Mouse (Mus musculus): ENCODE results near the gene Celf1. TPM values are rescaled to one million over a fixed set of nuclear protein-coding genes. Genes with fewer than 3 reads are reported as not detected.

Gene Celf1
- polyA plus RNA-seq (2014; fragmentation: Illumina TruSeq; extraction: RNeasy Lipid Tissue Mini Kit (QIAGEN cat#74804)): 160 TPM

DNA sequence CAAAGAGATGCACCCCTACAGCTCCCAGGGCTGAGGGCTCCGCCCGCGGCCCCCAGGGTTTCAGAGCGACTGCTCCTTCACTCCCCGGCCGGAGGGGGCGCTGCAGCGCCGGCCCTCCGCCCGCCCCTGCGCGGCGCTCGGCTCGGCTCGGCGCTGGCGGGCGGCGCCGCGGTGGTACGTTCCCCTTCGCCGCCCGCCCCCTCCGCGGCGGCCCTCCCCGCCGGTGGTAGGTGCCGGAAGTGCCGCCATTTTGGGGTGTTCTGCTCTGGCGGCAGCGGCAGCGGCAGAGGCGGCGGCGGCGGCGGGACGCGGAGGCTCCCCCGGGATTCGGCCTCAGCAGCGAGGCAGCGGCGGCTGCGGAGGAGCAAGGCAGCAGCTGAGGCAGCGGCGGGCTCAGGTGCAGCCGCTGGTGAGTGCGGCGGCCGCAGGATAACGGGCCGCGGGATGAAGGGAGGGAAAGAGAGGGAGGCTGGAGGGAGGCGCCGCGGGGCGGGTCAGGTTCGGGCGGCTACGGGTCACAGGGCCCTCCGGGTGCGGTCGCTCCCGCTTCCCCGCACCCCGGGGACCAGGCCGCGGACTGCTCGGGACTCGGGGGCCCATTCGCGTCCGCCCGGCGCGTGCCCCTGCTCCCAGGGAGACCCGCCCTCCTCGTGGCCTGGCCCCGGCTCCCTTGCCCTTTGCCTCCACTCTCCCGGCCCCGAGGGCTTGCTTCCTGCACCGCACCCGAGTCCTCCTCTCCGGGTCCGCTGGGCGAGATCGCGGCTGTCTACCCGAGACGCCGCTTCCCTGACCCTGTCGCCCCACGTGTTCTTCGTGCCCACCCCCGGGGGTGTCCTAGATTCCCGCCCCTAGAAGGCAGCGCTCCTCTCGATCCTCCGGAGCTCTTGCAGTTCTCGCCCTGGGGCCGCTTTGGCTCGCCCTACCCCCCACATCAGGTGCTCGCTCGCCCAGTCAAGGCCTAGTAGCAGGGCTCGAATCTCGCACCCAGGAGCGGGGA, at the start of gene Celf1:
TSS of gene Celf1 (plus strand) at position 150 of the 997 bp plus-strand sequence.

DNA sequence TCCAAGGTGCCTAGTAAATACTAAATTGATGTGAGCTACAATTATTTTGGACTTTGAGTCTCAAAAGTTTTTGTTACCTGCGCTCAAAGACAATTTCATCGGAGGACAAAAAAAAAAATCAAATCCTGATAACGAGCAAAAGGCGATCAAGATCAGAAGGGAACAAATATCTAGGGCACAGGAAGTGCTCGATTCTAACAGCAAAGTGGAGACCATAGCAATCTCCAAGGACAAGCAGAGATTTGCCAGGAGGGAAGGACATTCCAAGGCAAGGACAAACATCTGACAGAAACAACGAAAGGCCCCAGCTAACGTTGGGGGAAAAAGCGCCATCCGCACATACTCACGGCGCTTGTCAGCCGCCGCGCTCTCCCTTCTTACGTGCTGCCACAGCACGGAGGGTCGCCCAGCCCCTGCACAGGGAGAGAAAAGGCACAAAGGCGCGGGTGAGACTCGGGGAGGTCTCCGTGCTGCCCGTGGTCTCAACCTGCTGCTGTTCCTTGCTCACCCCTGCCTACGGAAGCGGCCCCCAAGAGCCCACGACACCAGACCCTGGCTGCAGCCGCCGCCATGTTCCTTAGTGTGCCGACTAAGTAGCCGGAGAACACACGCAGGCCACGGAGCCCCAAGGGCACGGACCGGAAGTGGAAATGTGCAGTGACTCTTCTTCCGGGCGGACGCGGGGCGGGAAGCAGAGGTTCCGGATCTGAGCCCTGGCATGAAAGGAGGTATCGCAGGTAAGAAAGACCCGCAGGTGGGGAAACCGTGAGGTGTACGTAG, 35.9 kb upstream of the Celf1 start, which contains the start of the genes Kbtbd4 and Ndufs3:
TSS of gene Kbtbd4 (plus strand) at position 665 of the 780 bp plus-strand sequence.
TSS of gene Ndufs3 (minus strand) at position 752 of the 780 bp plus-strand sequence.

DNA sequence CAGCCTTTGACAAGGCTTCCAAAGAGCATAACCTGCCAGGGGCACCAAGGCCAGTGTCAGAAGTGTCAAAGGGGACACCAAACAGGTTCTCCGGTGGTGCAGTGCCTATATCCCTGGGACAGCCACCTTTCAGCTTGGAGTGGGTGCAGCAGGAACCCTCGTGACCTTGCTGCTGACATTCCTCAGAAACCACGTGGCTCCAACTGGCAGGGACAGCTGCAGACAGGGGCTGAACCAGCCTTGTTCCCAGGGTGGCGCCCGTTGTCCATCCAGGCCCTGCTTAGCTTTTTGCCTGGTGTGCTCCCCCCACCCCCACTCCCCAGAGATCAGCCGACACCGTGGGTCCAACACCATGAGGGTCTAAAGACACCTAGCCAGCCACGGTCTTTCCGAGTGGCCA, 95.2 kb downstream of the Celf1 start, which contains the start of gene Rapsn:
TSS of gene Rapsn (plus strand) at position 236 of the 400 bp plus-strand sequence.

DNA sequence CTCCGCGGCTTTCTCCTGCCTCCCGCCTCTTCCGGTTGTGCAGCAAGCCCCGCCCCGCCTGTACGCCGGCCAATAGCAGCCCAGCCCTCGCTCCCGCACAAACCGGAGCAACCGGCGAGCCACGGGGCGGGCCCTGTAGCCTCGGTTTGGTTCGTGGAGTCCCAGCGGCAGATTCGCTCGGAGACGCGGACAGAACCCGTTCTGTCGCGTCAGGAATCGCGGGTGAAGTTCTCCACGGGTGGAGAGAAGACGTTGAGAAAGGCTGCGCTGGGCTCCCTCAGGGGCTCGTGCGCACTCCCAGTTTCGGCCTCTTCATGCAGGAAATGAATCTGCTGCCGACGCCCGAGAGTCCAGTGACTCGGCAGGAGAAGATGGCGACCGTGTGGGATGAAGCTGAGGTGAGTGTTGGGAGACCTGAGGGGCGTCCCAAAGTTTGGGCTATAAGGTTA, 113.8 kb downstream of the Celf1 start, which contains the start of gene Psmc3:
TSS of gene Psmc3 (plus strand) at position 76 of the 449 bp plus-strand sequence.

Other genes with a start within 250 kb of the Celf1 start
- gene Fnbp4, start 195.0 kb upstream of the Celf1 start, polyA plus RNA-seq (2014; fragmentation: Illumina TruSeq; extraction: RNeasy Lipid Tissue Mini Kit (QIAGEN cat#74804)): 65.4 TPM
- gene Agbl2, start 157.7 kb upstream of the Celf1 start, polyA plus RNA-seq (2014; fragmentation: Illumina TruSeq; extraction: RNeasy Lipid Tissue Mini Kit (QIAGEN cat#74804)): 1.8 TPM
- gene Mtch2, start 93.2 kb upstream of the Celf1 start, polyA plus RNA-seq (2014; fragmentation: Illumina TruSeq; extraction: RNeasy Lipid Tissue Mini Kit (QIAGEN cat#74804)): 297 TPM
- gene C1qtnf4, start 54.5 kb upstream of the Celf1 start, polyA plus RNA-seq (2014; fragmentation: Illumina TruSeq; extraction: RNeasy Lipid Tissue Mini Kit (QIAGEN cat#74804)): not detected
- gene Kbtbd4, start 35.6 kb upstream of the Celf1 start, polyA plus RNA-seq (2014; fragmentation: Illumina TruSeq; extraction: RNeasy Lipid Tissue Mini Kit (QIAGEN cat#74804)): 14.3 TPM
- 128 TPM for gene Ndufs3, start 35.6 kb upstream of the Celf1 start, polyA plus RNA-seq (2014; fragmentation: Illumina TruSeq; extraction: RNeasy Lipid Tissue Mini Kit (QIAGEN cat#74804))
- not detected for gene Rapsn, start 95.2 kb downstream of the Celf1 start, polyA plus RNA-seq (2014; fragmentation: Illumina TruSeq; extraction: RNeasy Lipid Tissue Mini Kit (QIAGEN cat#74804))
- 177 TPM for gene Psmc3, start 113.6 kb downstream of the Celf1 start, polyA plus RNA-seq (2014; fragmentation: Illumina TruSeq; extraction: RNeasy Lipid Tissue Mini Kit (QIAGEN cat#74804))
- gene Slc39a13, start 130.0 kb downstream of the Celf1 start, polyA plus RNA-seq (2014; fragmentation: Illumina TruSeq; extraction: RNeasy Lipid Tissue Mini Kit (QIAGEN cat#74804)): 2.9 TPM
- 2.4 TPM for gene Spi1, start 142.0 kb downstream of the Celf1 start, polyA plus RNA-seq (2014; fragmentation: Illumina TruSeq; extraction: RNeasy Lipid Tissue Mini Kit (QIAGEN cat#74804))
- 0.63 TPM for gene Mybpc3, start 177.8 kb downstream of the Celf1 start, polyA plus RNA-seq (2014; fragmentation: Illumina TruSeq; extraction: RNeasy Lipid Tissue Mini Kit (QIAGEN cat#74804))
- gene Madd, start 243.5 kb downstream of the Celf1 start, polyA plus RNA-seq (2014; fragmentation: Illumina TruSeq; extraction: RNeasy Lipid Tissue Mini Kit (QIAGEN cat#74804)): 2.8 TPM